Mouse (Mus musculus) effector memory CD4-positive, alpha-beta T cell, adult 7 months (primary cell): ENCODE data around the gene Trim30b. TPM values are rescaled to one million over a fixed set of nuclear protein-coding genes. Genes with fewer than 3 reads are reported as not detected.

ENCODE experiments used
- polyA plus RNA-seq: library from polyadenylated mRNA; unstranded; fragments of 100-300 nt; shearing (Covaris generic); gene quantifications from one replicate; pipeline ENCODE4 v1.2.1, GENCODE M21; 2017

The Trim30b gene
- polyA plus RNA-seq = 0.46 TPM

DNA sequence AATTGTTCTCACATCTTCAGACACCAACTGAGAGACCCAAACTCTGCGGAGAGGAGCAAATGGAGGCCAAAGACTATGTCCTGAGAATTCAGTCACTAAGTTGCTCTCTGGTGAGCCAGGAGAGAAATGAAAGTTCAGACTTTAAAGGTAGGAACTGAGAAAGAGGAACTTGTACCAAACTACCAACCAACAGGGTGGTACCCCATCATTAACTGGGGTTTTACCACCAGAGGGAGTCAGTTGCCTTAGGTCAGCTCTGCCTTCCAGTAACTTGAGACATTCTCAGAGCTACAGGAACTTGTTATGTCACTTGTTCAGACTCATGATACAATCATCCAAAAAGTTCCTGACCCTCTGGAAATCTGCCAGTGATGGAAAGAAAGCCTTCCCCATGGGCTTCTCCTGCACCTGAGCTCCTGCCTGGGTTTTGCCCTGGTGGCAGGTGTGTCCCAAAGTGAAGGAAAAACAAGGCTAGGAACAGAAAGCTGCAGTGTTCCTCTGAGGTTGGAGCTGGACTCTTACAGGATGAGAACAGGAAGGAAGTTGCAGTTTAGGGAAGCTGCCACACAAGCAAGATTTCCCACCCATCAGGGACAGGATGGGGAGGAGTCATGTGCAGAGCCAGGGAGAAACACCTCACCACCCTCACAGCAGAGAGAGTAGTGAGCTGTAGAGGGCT, at the start of gene Trim30b:
Gene Trim30b, minus strand, starts transcription at position 149 of the 679 bp plus-strand sequence.

DNA sequence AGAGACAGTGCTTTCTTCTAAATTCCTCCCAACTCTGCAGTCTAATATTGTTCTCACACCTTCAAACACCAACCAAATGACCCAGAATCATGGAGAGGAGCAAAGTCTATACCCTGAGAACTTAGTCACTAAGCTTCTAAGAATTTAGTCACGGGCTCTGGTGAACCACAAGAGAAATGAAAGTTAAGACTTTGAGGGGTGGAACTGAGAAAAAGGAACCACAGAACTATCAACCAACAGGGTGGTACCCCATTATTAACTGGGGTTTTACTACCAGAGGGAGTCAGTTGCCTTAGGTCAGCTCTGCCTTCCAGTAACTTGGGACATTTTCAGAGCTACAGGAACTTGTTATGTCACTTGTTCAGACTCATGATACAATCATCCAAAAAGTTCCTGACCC, 31.0 kb upstream of the Trim30b start, which contains the start of gene Trim30c:
Gene Trim30c, minus strand, starts transcription at position 140 of the 400 bp plus-strand sequence.

GRCm38 (mm10) chr7:104352717-104353599, 16.7 kb downstream of the Trim30b start, which contains the start of gene Trim12c:
TSS of gene Trim12c (minus strand) at chr7:104353362.

DNA sequence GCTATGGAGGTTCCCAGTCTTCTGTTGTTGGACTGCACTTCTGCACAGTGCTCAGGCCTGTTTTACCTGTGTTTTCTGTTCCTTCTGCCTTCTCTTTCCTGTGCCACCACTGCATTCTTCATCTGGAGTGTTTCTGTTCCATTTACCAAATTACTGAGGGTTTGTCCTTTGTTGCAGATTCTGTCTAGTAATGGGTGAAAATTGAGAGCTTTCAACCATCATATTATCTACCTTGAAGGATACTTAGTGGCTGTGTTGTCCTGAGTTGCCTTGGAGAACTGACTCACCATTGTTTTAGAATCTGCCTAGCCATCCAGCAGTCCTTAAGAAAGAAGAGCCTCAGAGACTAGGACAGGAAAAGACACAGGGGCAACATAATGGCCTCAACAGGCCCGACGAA, 40.5 kb downstream of the Trim30b start, which contains the start of gene Trim34b:
Gene Trim34b, plus strand, starts transcription at position 301 of the 400 bp plus-strand sequence.

GRCm38 (mm10) chr7:104315369-104316080, 54.2 kb downstream of the Trim30b start, which contains the start of gene Trim12a:
TSS of gene Trim12a (minus strand) at chr7:104315466.

Other genes with a start within 250 kb of the Trim30b start
- not detected for gene Ubqln5, start 240.1 kb downstream of the Trim30b start, polyA plus RNA-seq
- gene Olfr643, start 232.5 kb downstream of the Trim30b start, polyA plus RNA-seq = not detected
- gene Ubqln3, start 226.6 kb downstream of the Trim30b start, polyA plus RNA-seq = not detected
- not detected for gene Ubqlnl, start 219.3 kb downstream of the Trim30b start, polyA plus RNA-seq
- gene Olfm5, start 205.1 kb downstream of the Trim30b start, polyA plus RNA-seq = not detected
- gene Olfr648, start 186.5 kb downstream of the Trim30b start, polyA plus RNA-seq = not detected
- not detected for gene Olfr649, start 173.9 kb downstream of the Trim30b start, polyA plus RNA-seq
- gene Trim6, start 151.1 kb downstream of the Trim30b start, polyA plus RNA-seq = 2.3 TPM
- 33.2 TPM for gene Trim34a, start 125.4 kb downstream of the Trim30b start, polyA plus RNA-seq
- 20.3 TPM for gene Trim5, start 81.8 kb downstream of the Trim30b start, polyA plus RNA-seq
- gene Trim12a, start 54.4 kb downstream of the Trim30b start, polyA plus RNA-seq = 118 TPM
- 0.68 TPM for gene Trim34b, start 40.4 kb downstream of the Trim30b start, polyA plus RNA-seq
- 10.2 TPM for gene Trim12c, start 16.5 kb downstream of the Trim30b start, polyA plus RNA-seq
- 3.5 TPM for gene Trim30c, start 31.0 kb upstream of the Trim30b start, polyA plus RNA-seq
- gene Trim30a, start 95.3 kb upstream of the Trim30b start, polyA plus RNA-seq = 51.2 TPM
- 15.0 TPM for gene Trim30d, start 138.0 kb upstream of the Trim30b start, polyA plus RNA-seq
- not detected for gene Olfr651, start 180.2 kb upstream of the Trim30b start, polyA plus RNA-seq
- gene Olfr652, start 191.0 kb upstream of the Trim30b start, polyA plus RNA-seq = 0.20 TPM
- gene Olfr653, start 207.4 kb upstream of the Trim30b start, polyA plus RNA-seq = not detected
- not detected for gene Olfr654, start 217.1 kb upstream of the Trim30b start, polyA plus RNA-seq
- gene Olfr655, start 231.9 kb upstream of the Trim30b start, polyA plus RNA-seq = not detected
- not detected for gene Olfr656, start 244.1 kb upstream of the Trim30b start, polyA plus RNA-seq